Mouse (Mus musculus): Measurements from ENCODE around the gene Phf1. TPM values are rescaled to one million over a fixed set of nuclear protein-coding genes. Genes with fewer than 3 reads are reported as not detected.

Gene Phf1
- 18.2 and 24.0 TPM in 2 replicates for polyA plus RNA-seq (2014; fragmentation: Nextera tagmentation; extraction: Ambion mirVana)

DNA sequence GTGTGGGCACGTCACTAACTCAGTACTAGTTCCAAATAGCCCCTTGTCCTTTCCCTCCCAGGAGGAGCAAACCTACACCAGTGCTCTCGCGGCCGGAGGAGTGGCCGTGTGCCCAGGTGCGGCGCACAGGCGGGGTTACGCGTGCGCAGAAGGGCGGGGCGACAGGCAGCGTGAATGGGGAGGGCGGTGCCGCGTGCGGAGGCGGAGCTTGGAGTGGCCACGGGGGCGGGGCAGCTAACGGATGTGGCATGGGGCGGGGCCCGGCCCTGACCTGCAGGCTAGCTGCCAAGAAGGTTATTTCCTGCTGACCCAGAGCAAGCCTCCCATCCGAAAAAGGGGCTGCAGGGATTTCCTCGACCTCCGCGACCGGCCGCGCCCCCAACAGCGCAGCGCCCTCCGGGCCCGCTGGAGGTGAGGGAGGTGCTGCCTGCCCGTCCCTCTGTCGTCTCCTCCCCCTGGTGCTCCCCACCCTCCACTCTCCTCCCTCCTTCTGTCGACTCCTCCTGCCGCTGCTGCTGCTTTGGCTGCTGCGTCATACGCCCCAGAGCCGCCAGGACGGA is at the start of gene Phf1:
Phf1 (plus strand) TSS at position 214 of the 560 bp plus-strand sequence.
- H3K4me1 ChIP-seq (ENCODE audit: control insufficient read depth, insufficient read depth, low read length): peaks cover 14% of the 10 kb centered on the region
- peak; percentile 83 for ATAC-seq (ENCODE audit: low FRiP score, low TSS enrichment)
- H3K27ac ChIP-seq (replicated peaks; ENCODE audit: low read depth, low read length): peak within 1 kb of the TSS; percentile 86
- H3K36me3 ChIP-seq (ENCODE audit: control insufficient read depth, insufficient read depth, low read length): peaks cover 31% of the 10 kb centered on the region
- peak within 1 kb of the TSS; percentile 85 for H3K9ac ChIP-seq (replicated peaks; ENCODE audit: low read length)
- H3K4me3 ChIP-seq (replicated peaks; ENCODE audit: low read depth, low read length): peak within 1 kb of the TSS; percentile 70
- peak; percentile 94 for DNase-seq
- H3K9me3 ChIP-seq (ENCODE audit: control insufficient read depth, low read length): no peaks in the 10 kb centered on the region
- WGBS: under 1% methylated on average over 43 of the region's 43 CpGs
- peak within 1 kb of the TSS; percentile 95 for H3K4me2 ChIP-seq (ENCODE audit: low read length)
- no peaks in the 10 kb centered on the region for H3K27me3 ChIP-seq (ENCODE audit: control insufficient read depth, insufficient read depth, low read length)

GRCm38 (mm10) chr17:26883585-26883984 is 49.3 kb upstream of the Phf1 start:
- no peak overlapping the region for H3K4me2 ChIP-seq (ENCODE audit: low read length)
- DNase-seq (no peak), ATAC-seq (ENCODE audit: low FRiP score, low TSS enrichment) (no peak)
- no peak overlapping the region for H3K27ac ChIP-seq (replicated peaks; ENCODE audit: low read depth, low read length)
- H3K36me3 ChIP-seq (ENCODE audit: control insufficient read depth, insufficient read depth, low read length): no peaks in the 10 kb centered on the region
- no peak overlapping the region for H3K4me3 ChIP-seq (replicated peaks; ENCODE audit: low read depth, low read length)
- H3K9me3 ChIP-seq (ENCODE audit: control insufficient read depth, low read length): no peaks in the 10 kb centered on the region
- H3K9ac ChIP-seq (replicated peaks; ENCODE audit: low read length): no peak overlapping the region
- H3K27me3 ChIP-seq (ENCODE audit: control insufficient read depth, insufficient read depth, low read length): peaks cover 12% of the 10 kb centered on the region; the same call in 1 of the 2 replicates
- WGBS: 76% methylated on average over 6 of the region's 6 CpGs
- peaks cover 12% of the 10 kb centered on the region for H3K4me1 ChIP-seq (ENCODE audit: control insufficient read depth, insufficient read depth, low read length)

- Histone ChIP-seq H3K4me3 (replicated peaks; ENCODE audit: low read depth, low read length) (peak overlapping the region; percentile 34), H3K27me3 (ENCODE audit: control insufficient read depth, insufficient read depth, low read length) (peaks cover 12% of the 10 kb centered on the region; the same call in 1 of the 2 replicates), H3K9me3 (ENCODE audit: control insufficient read depth, low read length) (no peaks in the 10 kb centered on the region), H3K4me1 (ENCODE audit: control insufficient read depth, insufficient read depth, low read length) (peaks cover 12% of the 10 kb centered on the region), H3K9ac (replicated peaks; ENCODE audit: low read length) (peak overlapping the region; percentile 18; the same call in 1 of the 2 replicates), H3K36me3 (ENCODE audit: control insufficient read depth, insufficient read depth, low read length) (no peaks in the 10 kb centered on the region), H3K4me2 (ENCODE audit: low read length) (peak overlapping the region; percentile 61), H3K27ac (replicated peaks; ENCODE audit: low read depth, low read length) (no peak overlapping the region)
- 24% methylated on average over 25 of the region's 25 CpGs for WGBS
- ATAC-seq (ENCODE audit: low FRiP score, low TSS enrichment): no peak
- DNase-seq: peak; percentile 75
Observed at GRCm38 (mm10) chr17:26884995-26885926, 47.6 kb upstream of the Phf1 start.

- peak; percentile 92 for DNase-seq
- H3K4me3 ChIP-seq (replicated peaks; ENCODE audit: low read depth, low read length): peak overlapping the region; percentile 34
- 11% methylated on average over 30 of the region's 30 CpGs for WGBS
Observed at GRCm38 (mm10) chr17:26886047-26886749, 46.7 kb upstream of the Phf1 start.

GRCm38 (mm10) chr17:26887926-26888325 is 44.9 kb upstream of the Phf1 start:
- no peak for ATAC-seq (ENCODE audit: low FRiP score, low TSS enrichment)
- no peak for DNase-seq
- H3K27ac ChIP-seq (replicated peaks; ENCODE audit: low read depth, low read length): no peak overlapping the region
- no peak overlapping the region for H3K4me3 ChIP-seq (replicated peaks; ENCODE audit: low read depth, low read length)
- peaks cover 18% of the 10 kb centered on the region for H3K4me1 ChIP-seq (ENCODE audit: control insufficient read depth, insufficient read depth, low read length)
- no peaks in the 10 kb centered on the region for H3K9me3 ChIP-seq (ENCODE audit: control insufficient read depth, low read length)
- no peak overlapping the region for H3K9ac ChIP-seq (replicated peaks; ENCODE audit: low read length)
- no peaks in the 10 kb centered on the region for H3K36me3 ChIP-seq (ENCODE audit: control insufficient read depth, insufficient read depth, low read length)
- peaks cover 12% of the 10 kb centered on the region; the same call in 1 of the 2 replicates for H3K27me3 ChIP-seq (ENCODE audit: control insufficient read depth, insufficient read depth, low read length)
- WGBS: 41% methylated on average over 3 of the region's 3 CpGs
- no peak overlapping the region for H3K4me2 ChIP-seq (ENCODE audit: low read length)

More at GRCm38 (mm10) chr17:26886047-26886749, 46.7 kb upstream of the Phf1 start:
- peaks cover 12% of the 10 kb centered on the region for H3K4me1 ChIP-seq (ENCODE audit: control insufficient read depth, insufficient read depth, low read length)
- H3K4me2 ChIP-seq (ENCODE audit: low read length): peak overlapping the region; percentile 61
- H3K27me3 ChIP-seq (ENCODE audit: control insufficient read depth, insufficient read depth, low read length): peaks cover 12% of the 10 kb centered on the region; the same call in 1 of the 2 replicates
- no peaks in the 10 kb centered on the region for H3K9me3 ChIP-seq (ENCODE audit: control insufficient read depth, low read length)
- ATAC-seq (ENCODE audit: low FRiP score, low TSS enrichment): peak; percentile 87
- H3K9ac ChIP-seq (replicated peaks; ENCODE audit: low read length): peak overlapping the region; percentile 0; the same call in 1 of the 2 replicates
- H3K27ac ChIP-seq (replicated peaks; ENCODE audit: low read depth, low read length): no peak overlapping the region
- H3K36me3 ChIP-seq (ENCODE audit: control insufficient read depth, insufficient read depth, low read length): no peaks in the 10 kb centered on the region

- no peak; the same call in 1 of the 2 replicates for ATAC-seq (ENCODE audit: low FRiP score, low TSS enrichment)
Observed at GRCm38 (mm10) chr17:26892635-26893375, 40.0 kb upstream of the Phf1 start.

DNA sequence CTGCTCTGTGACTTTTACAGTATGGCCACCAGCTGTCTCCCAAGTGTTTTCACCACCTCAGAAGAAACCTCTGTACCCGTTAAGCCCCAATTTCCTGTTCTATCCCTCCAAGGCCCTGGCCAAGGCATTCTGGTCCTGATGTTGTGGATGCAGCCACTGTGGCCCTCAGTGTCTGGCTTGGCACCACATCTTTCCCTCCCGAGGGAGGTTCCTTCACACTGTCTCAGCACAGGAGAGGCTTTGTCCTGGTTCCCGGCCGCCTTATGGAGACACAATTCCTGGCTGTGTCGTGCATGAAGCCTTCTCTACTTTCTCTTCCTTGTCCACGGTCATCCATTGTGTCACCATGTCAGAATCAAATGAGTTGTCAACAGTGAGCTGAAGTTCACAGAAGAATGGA is 39.4 kb upstream of the Phf1 start:
- Histone ChIP-seq H3K4me3 (replicated peaks; ENCODE audit: low read depth, low read length) (no peak overlapping the region), H3K27ac (replicated peaks; ENCODE audit: low read depth, low read length) (no peak overlapping the region), H3K4me1 (ENCODE audit: control insufficient read depth, insufficient read depth, low read length) (peaks cover 11% of the 10 kb centered on the region), H3K9ac (replicated peaks; ENCODE audit: low read length) (no peak overlapping the region), H3K36me3 (ENCODE audit: control insufficient read depth, insufficient read depth, low read length) (no peaks in the 10 kb centered on the region), H3K27me3 (ENCODE audit: control insufficient read depth, insufficient read depth, low read length) (no peaks in the 10 kb centered on the region), H3K4me2 (ENCODE audit: low read length) (no peak overlapping the region), H3K9me3 (ENCODE audit: control insufficient read depth, low read length) (no peaks in the 10 kb centered on the region)
- 49% methylated on average over 6 of the region's 6 CpGs for WGBS
- DNase-seq (no peak), ATAC-seq (ENCODE audit: low FRiP score, low TSS enrichment) (no peak)

More at GRCm38 (mm10) chr17:26892635-26893375, 40.0 kb upstream of the Phf1 start:
- no peaks in the 10 kb centered on the region for H3K36me3 ChIP-seq (ENCODE audit: control insufficient read depth, insufficient read depth, low read length)
- peaks cover 11% of the 10 kb centered on the region for H3K4me1 ChIP-seq (ENCODE audit: control insufficient read depth, insufficient read depth, low read length)
- H3K9me3 ChIP-seq (ENCODE audit: control insufficient read depth, low read length): no peaks in the 10 kb centered on the region
- DNase-seq: peak; percentile 4
- 41% methylated on average over 16 of the region's 16 CpGs for WGBS
- H3K9ac ChIP-seq (replicated peaks; ENCODE audit: low read length): no peak overlapping the region; the same call in 1 of the 2 replicates
- no peaks in the 10 kb centered on the region for H3K27me3 ChIP-seq (ENCODE audit: control insufficient read depth, insufficient read depth, low read length)
- H3K27ac ChIP-seq (replicated peaks; ENCODE audit: low read depth, low read length): no peak overlapping the region
- no peak overlapping the region for H3K4me3 ChIP-seq (replicated peaks; ENCODE audit: low read depth, low read length)
- H3K4me2 ChIP-seq (ENCODE audit: low read length): no peak overlapping the region

DNA sequence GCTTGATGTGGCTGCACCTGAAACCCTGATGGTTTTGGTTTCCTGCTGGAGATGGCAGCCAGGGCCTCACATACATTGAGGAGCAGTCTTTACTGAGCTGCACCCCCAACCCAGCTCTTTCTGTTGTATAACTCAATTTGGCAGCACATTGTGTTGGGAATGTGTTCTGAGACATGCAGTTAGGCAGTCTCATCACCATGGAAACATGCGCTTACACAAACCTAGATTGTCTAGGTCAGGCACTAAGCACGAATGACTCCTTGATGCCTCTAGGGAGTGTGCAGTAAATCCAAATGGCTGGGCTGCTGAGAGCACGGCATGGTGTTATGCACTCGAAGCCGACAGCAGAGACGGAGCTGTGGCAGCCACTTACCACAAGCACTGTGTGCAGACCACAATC is 38.5 kb upstream of the Phf1 start:
- Histone ChIP-seq H3K4me2 (ENCODE audit: low read length) (no peak overlapping the region), H3K4me1 (ENCODE audit: control insufficient read depth, insufficient read depth, low read length) (peaks cover 11% of the 10 kb centered on the region), H3K27ac (replicated peaks; ENCODE audit: low read depth, low read length) (no peak overlapping the region), H3K9ac (replicated peaks; ENCODE audit: low read length) (no peak overlapping the region), H3K27me3 (ENCODE audit: control insufficient read depth, insufficient read depth, low read length) (no peaks in the 10 kb centered on the region), H3K4me3 (replicated peaks; ENCODE audit: low read depth, low read length) (no peak overlapping the region), H3K9me3 (ENCODE audit: control insufficient read depth, low read length) (no peaks in the 10 kb centered on the region), H3K36me3 (ENCODE audit: control insufficient read depth, insufficient read depth, low read length) (no peaks in the 10 kb centered on the region)
- DNase-seq (no peak), ATAC-seq (ENCODE audit: low FRiP score, low TSS enrichment) (no peak)
- 69% methylated on average over 6 of the region's 6 CpGs for WGBS

Data from midbrain, embryonic 14.5 days (tissue).